In the genomic region with DNA sequence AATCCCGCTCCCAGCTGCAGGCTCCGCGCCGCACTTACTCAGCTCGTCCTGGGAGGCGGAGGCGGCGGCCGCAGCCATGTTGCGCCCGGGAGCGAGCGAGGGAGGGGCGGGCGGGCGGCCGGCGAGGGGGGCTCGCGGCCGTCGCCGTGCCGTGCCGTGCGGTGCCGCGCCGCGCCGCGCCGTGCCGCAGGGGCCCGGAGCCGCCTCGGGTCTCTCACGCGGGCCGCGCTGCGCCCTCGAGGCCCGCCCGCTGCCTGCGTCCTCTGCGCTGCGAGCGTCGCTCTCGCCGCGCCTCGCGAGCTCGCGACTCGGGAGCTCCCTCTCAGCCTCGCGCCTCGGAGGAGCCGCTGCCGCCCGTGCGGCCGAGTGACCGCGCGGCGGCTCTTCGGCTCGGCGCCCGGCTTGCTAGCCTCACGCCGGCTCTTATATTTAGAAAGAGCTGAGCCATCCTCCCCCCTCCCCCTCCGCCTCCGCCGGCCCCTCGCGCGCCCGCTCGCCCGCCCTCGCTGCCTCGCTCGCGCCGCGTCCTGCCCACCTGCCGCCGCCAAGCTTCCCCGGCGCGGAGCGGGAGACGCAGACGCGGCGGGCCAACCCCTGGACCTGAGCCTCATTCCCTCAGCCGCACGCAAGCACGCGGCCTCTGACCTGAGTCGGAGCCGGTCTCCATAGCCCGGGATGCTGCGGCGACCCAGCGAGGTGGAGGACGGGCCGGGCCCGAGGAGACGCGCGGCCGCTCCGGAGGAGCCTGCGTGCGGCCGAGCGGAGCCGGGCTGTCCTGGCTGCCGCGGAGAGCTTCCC, we compare ENCODE assay signal across 8 mouse cellular contexts. TPM values are rescaled to one million over a fixed set of nuclear protein-coding genes. Genes with fewer than 3 reads are reported as not detected.
DNase-seq lines count a peak whose midpoint lies in the region; ATAC-seq and TF ChIP-seq lines count a peak whose summit lies in the region.

No protein-coding gene starts in this region.

- H3K36me3 ChIP-seq in hindbrain, embryonic 11.5 days (ENCODE audit: control insufficient read depth, insufficient read depth, low read length): no peaks in the 10 kb centered on the region
- H3K36me3 ChIP-seq in macrophage (ENCODE audit: inconsistent target): no peaks in the 10 kb centered on the region

- H3K27me3 ChIP-seq in Patski: no peaks in the 10 kb centered on the region
- no peaks in the 10 kb centered on the region for H3K27me3 ChIP-seq in hindbrain, embryonic 11.5 days (ENCODE audit: control insufficient read depth, insufficient read depth, low read length)

- peak overlapping the region; percentile 95 for H3K9ac ChIP-seq in hindbrain, embryonic 11.5 days (ENCODE audit: low read depth, low read length)

- peak; percentile 74 for ATAC-seq in Patski
- peak; percentile 80 for ATAC-seq in hindbrain, embryonic 11.5 days (ENCODE audit: low FRiP score)

- H3K9me3 ChIP-seq in hindbrain, embryonic 11.5 days (ENCODE audit: control insufficient read depth, low read length): no peaks in the 10 kb centered on the region

- H3K4me3 ChIP-seq in hindbrain, embryonic 11.5 days (ENCODE audit: low read depth, low read length): peak overlapping the region; percentile 92
- H3K4me3 ChIP-seq in macrophage (ENCODE audit: inconsistent target): peak overlapping the region; percentile 26; the same call in 1 of the 2 replicates

- H3K79me2 ChIP-seq in macrophage (ENCODE audit: inconsistent target): peaks cover 44% of the 10 kb centered on the region

- in situ Hi-C loops in Patski (cut with MboI; ENCODE audit: low pct_unique_long_range_greater_than_20kb): no loop called here

- H3K4me1 ChIP-seq in hindbrain, embryonic 11.5 days (replicated peaks; ENCODE audit: control insufficient read depth, insufficient read depth, low read length): no peaks in the 10 kb centered on the region; the same call in 1 of the 2 replicates

- H3K4me2 ChIP-seq in hindbrain, embryonic 11.5 days (replicated peaks; ENCODE audit: low read depth, low read length): peak overlapping the region; percentile 67

- TF ChIP-seq CTCF in Patski (IDR thresholded peaks at IDR 0.05): no peak

- CTCF ChIA-PET in Patski (lab: Charles Lee): interaction anchor here (1.6 kb wide), 1 partner anchor 73 kb away, joined by 3 read pairs; no protein-coding TSS in a partner anchor

- POLR2A ChIA-PET in Patski (lab: Charles Lee): interaction anchor here (0.9 to 1.3 kb wide), 4 partner anchors 12 to 92 kb away, joined by 3 read pairs; no protein-coding TSS in a partner anchor

- H3K27ac ChIP-seq in hindbrain, embryonic 11.5 days (ENCODE audit: low read depth, low read length): peak overlapping the region; percentile 97
- peak overlapping the region; percentile 57 for H3K27ac ChIP-seq in macrophage

- under 1% methylated on average over 71 of the region's 126 CpGs for WGBS in hindbrain, embryonic 11.5 days
- under 1% methylated on average over 73 of the region's 126 CpGs for WGBS in macrophage (ENCODE audit: missing documents)

- peak; percentile 4 for DNase-seq in Patski (ENCODE audit: low read depth, low spot score)
- peak; percentile 73 for DNase-seq in cerebellum, adult 8-10 months
- peak; percentile 40 to 56 for DNase-seq in frontal cortex, postnatal 10 days (ENCODE audit: low spot score in 2 of 2)
- peak; percentile 82 for DNase-seq in hindbrain, embryonic 11.5 days (ENCODE audit: low spot score)
- DNase-seq in left cerebral cortex, adult 8-10 months (ENCODE audit: low spot score in 2 of 2): peak; percentile 43 to 55
- peak; percentile 82 for DNase-seq in retina, postnatal 1 day
- peak; percentile 55 for DNase-seq in urinary bladder, postnatal 25 days (ENCODE audit: low spot score)

RNA-seq across cellular contexts. Expression of a gene that starts 0.5 kb away (rescaled TPM):
- polyA plus RNA-seq in Patski (2021) (37.8 TPM), macrophage (2018) (24.1 to 39.2 TPM (median 33.8 TPM) in 3 replicates)
- polyA plus RNA-seq in hindbrain, embryonic 11.5 days (2014; fragmentation: Nextera tagmentation; extraction: Ambion mirVana): 41.9 and 43.4 TPM in 2 replicates
- 100 to 1,000 TPM; 116 to 145 (median 129) TPM for total RNA-seq in left cerebral cortex, adult 8-10 months (2022)
- 100 to 1,000 TPM; 150 to 573 (median 370) TPM for total RNA-seq in macrophage (2018; cell fraction: chromatin; rRNA removed)
- total RNA-seq in macrophage (2018; cell fraction: cytosol; rRNA removed): 10 to 100 TPM; 38.2 to 64.1 (median 48.0) TPM
- 100 to 1,000 TPM in 22 of 26 experiments, 10 to 100 TPM in 4; 73.8 to 408 (median 169) TPM for total RNA-seq in macrophage (2018; cell fraction: nucleus; rRNA removed)

RNA-seq across cellular contexts. Expression of a gene that starts 31.4 kb away (rescaled TPM):
- polyA plus RNA-seq in Patski (2021) (0.44 TPM), macrophage (2018) (not detected in 3 replicates)
- 0.73 and 0.93 TPM in 2 replicates for polyA plus RNA-seq in hindbrain, embryonic 11.5 days (2014; fragmentation: Nextera tagmentation; extraction: Ambion mirVana)
- 10 to 100 TPM; 67.4 to 79.1 (median 70.4) TPM for total RNA-seq in left cerebral cortex, adult 8-10 months (2022)
- under 1 TPM in 1 of 26 experiments, not detected in 25; 0.28 TPM for total RNA-seq in macrophage (2018; cell fraction: chromatin; rRNA removed)
- total RNA-seq in macrophage (2018; cell fraction: cytosol; rRNA removed): not detected
- not detected for total RNA-seq in macrophage (2018; cell fraction: nucleus; rRNA removed)

Comparison
In these comparisons a context has a peak if more than half of its experiments do, and no peak if none do; other contexts are left out.
1. Peak in every context shown above with its lines: DNase-seq, ATAC-seq, H3K4me3 ChIP-seq and H3K27ac ChIP-seq.
2. DNase-seq: peak in every context shown above with its lines; median percentile 82 in hindbrain, embryonic 11.5 days; 82 in retina, postnatal 1 day; 73 in cerebellum, adult 8-10 months; 55 in urinary bladder, postnatal 25 days; 49 in left cerebral cortex, adult 8-10 months; 48 in frontal cortex, postnatal 10 days; 4 in Patski.